Mouse (Mus musculus) brown adipose tissue, adult 24 weeks (tissue): ENCODE results near the gene 2410015M20Rik. TPM values are rescaled to one million over a fixed set of nuclear protein-coding genes. Genes with fewer than 3 reads are reported as not detected.
"Not testable (repeated sequence)": the region's sequence is repeated elsewhere in the genome, so short reads cannot be mapped to it uniquely, and the experiment has no call there.

ENCODE experiments used
- H3K27ac ChIP-seq: fragments of 200-500 bp; replicated peaks from 2 replicates; pipeline ENCODE4 v1.5.1; 2012; ENCODE audit warnings: low read depth, mild to moderate bottlenecking, low read length
- H3K4me1 ChIP-seq: fragments of 200-500 bp; 2 replicates; pipeline ENCODE4 v1.6.1; 2012; ENCODE audit warnings: low read length, mixed read lengths; ENCODE audit not compliant: control insufficient read depth, insufficient read depth, insufficient read length
- H3K4me3 ChIP-seq: fragments of 200-500 bp; 2 replicates; pipeline ENCODE4 v1.5.1; 2012; ENCODE audit warnings: low read depth, mild to moderate bottlenecking, low read length, moderate library complexity; ENCODE audit not compliant: insufficient read depth
- polyA plus RNA-seq: library from polyadenylated mRNA; stranded (reverse); fragments of >200 nt; gene quantifications from 2 replicates; pipeline ENCODE4 v1.2.4, GENCODE M21; 2012; ENCODE audit not compliant: missing spikeins, insufficient read depth, insufficient read length

The 2410015M20Rik gene
- 707 and 715 TPM in 2 replicates for polyA plus RNA-seq

DNA sequence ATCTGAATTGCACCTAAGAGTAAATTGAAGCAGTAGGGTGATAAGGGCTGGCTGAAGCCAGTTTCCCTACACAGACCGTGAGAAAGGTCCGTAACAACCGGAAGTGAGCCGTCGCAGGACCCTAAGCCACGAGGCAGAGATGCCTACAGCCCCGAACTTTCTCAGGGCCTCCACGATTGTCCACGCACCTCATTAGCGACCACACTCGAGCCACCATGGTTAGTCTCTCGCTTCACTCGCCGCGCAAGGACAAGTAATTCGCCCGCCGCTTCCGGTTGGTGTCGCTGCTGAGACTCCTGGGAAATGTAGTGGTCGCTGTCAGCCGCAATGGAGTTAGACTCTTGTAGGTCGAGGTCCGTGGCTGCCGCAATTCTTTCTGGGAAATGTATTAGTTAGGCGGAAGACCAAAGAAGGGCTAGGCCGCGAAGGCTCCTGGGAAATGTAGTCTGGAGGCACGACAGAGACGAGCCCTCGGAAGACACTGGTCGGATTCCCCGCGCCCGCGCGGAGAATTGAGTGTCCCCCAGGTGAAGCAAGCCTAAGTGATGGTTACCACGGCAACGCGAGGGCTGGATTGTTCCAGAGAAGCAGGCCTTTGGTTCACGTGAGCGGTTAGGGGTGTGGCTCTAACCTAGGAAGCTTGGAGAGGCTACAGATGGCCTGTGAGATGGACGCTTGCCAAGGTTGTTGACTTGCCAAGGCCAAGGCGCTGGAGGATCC, at the start of gene 2410015M20Rik:
2410015M20Rik (minus strand) TSS at position 320 of the 720 bp plus-strand sequence.
- peak within 1 kb of the TSS; percentile 93 for H3K27ac ChIP-seq
- H3K4me3 ChIP-seq, result peak within 1 kb of the TSS; percentile 91

DNA sequence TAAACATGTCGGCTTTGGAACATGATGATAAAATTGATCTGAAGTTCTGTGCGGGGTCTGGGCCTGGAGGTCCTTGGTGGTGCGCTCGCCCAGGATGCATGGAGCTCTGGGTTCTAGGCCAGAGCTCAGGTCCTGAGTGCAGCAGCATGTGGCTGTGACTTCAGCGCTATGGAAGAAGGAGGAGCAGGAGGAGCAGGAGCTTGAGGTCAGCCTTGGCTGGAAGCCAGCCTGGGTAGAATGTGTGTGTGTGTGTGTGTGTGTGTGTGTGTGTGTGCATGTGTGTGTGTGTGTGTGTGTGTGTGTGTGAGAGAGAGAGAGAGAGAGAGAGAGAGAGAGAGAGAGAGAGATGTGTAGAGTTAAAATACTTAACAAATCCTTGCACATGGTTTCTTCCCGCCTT, 46.6 kb upstream of the 2410015M20Rik start:
- Histone ChIP-seq H3K27ac (no peak overlapping the region), H3K4me1 (no peaks in the 10 kb centered on the region), H3K4me3 (no peak overlapping the region)

More for the DNA sequence above, at the start of gene 2410015M20Rik:
- H3K4me1 ChIP-seq, result peaks cover 14% of the 10 kb centered on the region

- Histone ChIP-seq H3K4me1 (no peaks in the 10 kb centered on the region), H3K27ac (no peak overlapping the region), H3K4me3 (no peak overlapping the region)
These were observed 45.7 kb upstream of the 2410015M20Rik start for GRCm38 (mm10) chr17:56655311-56655710.

GRCm38 (mm10) chr17:56654771-56655170, 45.2 kb upstream of the 2410015M20Rik start:
- Histone ChIP-seq H3K4me3 (no peak overlapping the region), H3K27ac (no peak overlapping the region), H3K4me1 (no peaks in the 10 kb centered on the region)

- Histone ChIP-seq H3K4me1 (no peaks in the 10 kb centered on the region), H3K4me3 (no peak overlapping the region), H3K27ac (no peak overlapping the region)
These were observed 42.2 kb upstream of the 2410015M20Rik start for GRCm38 (mm10) chr17:56651801-56652200.

DNA sequence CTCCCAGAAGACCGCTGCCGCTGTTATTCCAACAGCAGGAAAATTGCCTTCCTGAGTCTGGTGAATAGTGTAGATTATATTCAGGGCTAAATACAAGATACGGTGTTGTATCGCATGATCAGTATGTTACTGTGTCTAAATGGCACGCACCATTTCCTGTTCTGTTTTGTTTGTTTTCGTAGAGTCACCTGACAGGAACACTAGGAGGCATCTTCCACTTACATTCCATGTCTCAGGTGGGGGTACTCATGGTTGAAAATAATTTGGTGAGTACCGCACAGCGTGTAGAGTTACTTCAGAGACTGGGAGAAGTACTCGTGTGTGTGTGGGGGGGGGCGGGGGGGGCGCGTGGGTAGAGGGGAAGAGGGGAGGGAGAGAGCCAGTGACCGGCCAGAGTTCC, 38.0 kb upstream of the 2410015M20Rik start:
- no peak overlapping the region for H3K27ac ChIP-seq

DNA sequence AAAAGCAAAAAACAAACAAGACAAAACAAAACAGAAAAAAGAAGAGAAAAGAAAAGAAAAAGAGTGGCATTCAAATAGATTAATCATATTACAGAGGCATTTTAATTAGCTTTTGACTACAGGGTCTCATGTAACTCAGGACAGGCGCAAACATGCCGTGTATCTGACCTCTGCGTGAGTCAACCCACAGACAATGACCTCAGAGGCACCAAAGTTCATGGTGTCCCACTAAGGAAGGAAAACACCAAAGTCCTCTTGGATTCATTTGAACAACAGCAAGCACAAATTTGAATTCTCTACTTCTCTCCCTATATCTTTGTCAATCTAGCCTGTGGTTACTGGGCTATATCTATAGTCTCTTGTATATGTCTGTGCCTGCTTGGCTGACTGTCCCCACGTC, 33.7 kb upstream of the 2410015M20Rik start:
- Histone ChIP-seq H3K4me3 (no peak overlapping the region), H3K27ac (no peak overlapping the region), H3K4me1 (no peaks in the 10 kb centered on the region)

More for the DNA sequence above, 38.0 kb upstream of the 2410015M20Rik start:
- H3K4me1 ChIP-seq, result no peaks in the 10 kb centered on the region
- H3K4me3 ChIP-seq, result no peak overlapping the region

- H3K4me3 ChIP-seq, result no peak overlapping the region
- no peaks in the 10 kb centered on the region for H3K4me1 ChIP-seq
- H3K27ac ChIP-seq, result no peak overlapping the region
These were observed 24.5 kb upstream of the 2410015M20Rik start for GRCm38 (mm10) chr17:56634023-56634422.

GRCm38 (mm10) chr17:56631807-56632206, 22.2 kb upstream of the 2410015M20Rik start:
- no peak overlapping the region for H3K4me3 ChIP-seq

GRCm38 (mm10) chr17:56629800-56630781, 20.5 kb upstream of the 2410015M20Rik start:
- H3K4me1 ChIP-seq, H3K27ac ChIP-seq, H3K4me3 ChIP-seq: not testable (repeated sequence)

More at GRCm38 (mm10) chr17:56631807-56632206, 22.2 kb upstream of the 2410015M20Rik start:
- no peaks in the 10 kb centered on the region for H3K4me1 ChIP-seq
- H3K27ac ChIP-seq, result no peak overlapping the region

GRCm38 (mm10) chr17:56627530-56628277, 18.1 kb upstream of the 2410015M20Rik start, which contains the start of gene Catsperd:
Catsperd (plus strand) TSS chr17:56628143.
- Histone ChIP-seq H3K27ac (no peak within 1 kb of the TSS), H3K4me1 (peaks cover 3% of the 10 kb centered on the region; the same call in 1 of the 2 replicates), H3K4me3 (peak within 1 kb of the TSS; percentile 75)

GRCm38 (mm10) chr17:56626754-56627470, 17.3 kb upstream of the 2410015M20Rik start, which contains the start of gene Lonp1:
Lonp1 (minus strand) TSS chr17:56626887.
- peaks cover 3% of the 10 kb centered on the region; the same call in 1 of the 2 replicates for H3K4me1 ChIP-seq
- peak within 1 kb of the TSS; percentile 75 for H3K4me3 ChIP-seq
- no peak within 1 kb of the TSS for H3K27ac ChIP-seq

DNA sequence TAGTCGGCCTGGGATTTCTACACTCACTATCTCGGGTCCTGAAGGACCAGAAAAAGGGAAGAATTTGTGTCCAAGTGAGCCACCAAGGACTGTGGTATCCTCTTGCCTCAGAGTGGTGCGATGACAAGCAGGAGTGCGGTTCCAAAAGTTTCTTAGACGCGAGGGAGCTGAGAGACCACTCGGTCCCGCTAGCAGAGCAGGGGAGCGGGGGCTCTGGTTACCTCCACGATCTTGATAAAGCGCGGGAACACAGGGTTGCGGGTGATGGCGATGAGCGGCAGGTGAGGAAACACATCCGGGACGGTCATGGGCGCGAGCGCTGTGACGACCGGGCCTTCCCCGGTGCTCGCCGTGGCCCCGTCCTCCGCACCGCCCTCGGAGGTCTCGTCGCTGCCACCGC, 16.7 kb upstream of the 2410015M20Rik start:
- peak overlapping the region; percentile 75 for H3K4me3 ChIP-seq
- H3K27ac ChIP-seq, result no peak overlapping the region

DNA sequence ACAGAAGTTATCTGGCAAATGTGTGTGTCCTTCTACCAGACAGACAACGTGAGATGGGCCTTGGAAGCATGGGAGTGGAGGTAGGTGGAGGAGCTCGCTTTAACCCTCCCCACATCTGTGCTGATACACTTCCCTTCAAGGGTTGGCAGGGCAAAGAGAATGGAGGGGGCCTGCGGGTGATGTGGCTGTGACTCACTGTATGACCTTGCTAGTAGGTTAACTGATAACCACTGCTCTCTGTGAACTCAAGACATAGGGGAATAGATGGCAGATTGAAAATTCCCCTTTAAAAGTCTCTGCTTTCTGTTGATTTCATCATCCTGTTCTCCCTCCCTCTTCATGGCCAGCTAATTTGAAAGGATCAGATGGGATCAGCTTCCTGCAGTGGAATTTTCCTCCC, 15.9 kb upstream of the 2410015M20Rik start:
- Histone ChIP-seq H3K4me3 (no peak overlapping the region), H3K4me1 (peaks cover 3% of the 10 kb centered on the region; the same call in 1 of the 2 replicates), H3K27ac (no peak overlapping the region)

More for the DNA sequence above, 16.7 kb upstream of the 2410015M20Rik start:
- peaks cover 3% of the 10 kb centered on the region; the same call in 1 of the 2 replicates for H3K4me1 ChIP-seq
